Mouse (Mus musculus): Measurements from ENCODE around the gene Dapk1. TPM values are rescaled to one million over a fixed set of nuclear protein-coding genes. Genes with fewer than 3 reads are reported as not detected.

The Dapk1 gene
- polyA plus RNA-seq, 1 experiment from 2014 or later: 34.5 TPM

DNA sequence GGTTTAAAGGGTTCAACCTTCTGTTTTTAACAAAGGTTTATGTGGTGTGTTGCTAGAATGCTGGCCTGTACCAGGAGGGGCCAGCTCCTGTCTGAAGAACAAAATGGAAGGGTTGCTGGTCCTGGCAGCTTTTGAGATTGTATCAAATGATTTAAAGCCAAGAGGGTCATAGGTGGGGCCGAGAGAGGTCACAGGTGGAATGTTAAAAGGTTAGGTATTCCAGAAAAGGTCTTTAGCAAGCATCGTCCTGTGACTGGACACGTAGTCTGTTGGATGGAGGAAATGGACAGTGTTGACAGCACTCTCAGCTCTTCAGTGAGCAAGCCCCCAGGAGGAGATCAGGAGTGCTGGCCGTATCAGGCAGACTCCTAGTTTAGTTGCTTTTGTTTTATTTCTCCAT lies 73.7 kb downstream of the Dapk1 start:
- WGBS: 72% methylated on average over 4 of the region's 4 CpGs
- no peak overlapping the region for H3K27ac ChIP-seq (ENCODE audit: low read depth, low read length)
- H3K27me3 ChIP-seq (ENCODE audit: control insufficient read depth, insufficient read depth, low read length): no peaks in the 10 kb centered on the region
- ATAC-seq (ENCODE audit: low read depth): no peak
- H3K4me3 ChIP-seq (ENCODE audit: low read depth, low read length): no peak overlapping the region
- no peak overlapping the region for H3K9ac ChIP-seq (replicated peaks; ENCODE audit: low read depth, low read length)
- H3K36me3 ChIP-seq (ENCODE audit: control insufficient read depth, insufficient read depth, low read length): no peaks in the 10 kb centered on the region
- H3K4me2 ChIP-seq (ENCODE audit: low read depth, low read length): no peak overlapping the region
- no peaks in the 10 kb centered on the region for H3K9me3 ChIP-seq (ENCODE audit: control insufficient read depth, low read length)
- peaks cover 8% of the 10 kb centered on the region; the same call in 1 of the 2 replicates for H3K4me1 ChIP-seq (ENCODE audit: control insufficient read depth, insufficient read depth, low read length)

GRCm38 (mm10) chr13:60678912-60679311 lies 77.2 kb downstream of the Dapk1 start:
- H3K4me3 ChIP-seq (ENCODE audit: low read depth, low read length): no peak overlapping the region
- no peak overlapping the region for H3K27ac ChIP-seq (ENCODE audit: low read depth, low read length)
- H3K4me2 ChIP-seq (ENCODE audit: low read depth, low read length): no peak overlapping the region
- no peaks in the 10 kb centered on the region for H3K36me3 ChIP-seq (ENCODE audit: control insufficient read depth, insufficient read depth, low read length)
- ATAC-seq (ENCODE audit: low read depth): no peak
- H3K27me3 ChIP-seq (ENCODE audit: control insufficient read depth, insufficient read depth, low read length): no peaks in the 10 kb centered on the region
- H3K4me1 ChIP-seq (ENCODE audit: control insufficient read depth, insufficient read depth, low read length): peaks cover 11% of the 10 kb centered on the region; the same call in 1 of the 2 replicates
- H3K9ac ChIP-seq (replicated peaks; ENCODE audit: low read depth, low read length): no peak overlapping the region
- 52% methylated on average over 6 of the region's 6 CpGs for WGBS
- no peaks in the 10 kb centered on the region for H3K9me3 ChIP-seq (ENCODE audit: control insufficient read depth, low read length)

DNA sequence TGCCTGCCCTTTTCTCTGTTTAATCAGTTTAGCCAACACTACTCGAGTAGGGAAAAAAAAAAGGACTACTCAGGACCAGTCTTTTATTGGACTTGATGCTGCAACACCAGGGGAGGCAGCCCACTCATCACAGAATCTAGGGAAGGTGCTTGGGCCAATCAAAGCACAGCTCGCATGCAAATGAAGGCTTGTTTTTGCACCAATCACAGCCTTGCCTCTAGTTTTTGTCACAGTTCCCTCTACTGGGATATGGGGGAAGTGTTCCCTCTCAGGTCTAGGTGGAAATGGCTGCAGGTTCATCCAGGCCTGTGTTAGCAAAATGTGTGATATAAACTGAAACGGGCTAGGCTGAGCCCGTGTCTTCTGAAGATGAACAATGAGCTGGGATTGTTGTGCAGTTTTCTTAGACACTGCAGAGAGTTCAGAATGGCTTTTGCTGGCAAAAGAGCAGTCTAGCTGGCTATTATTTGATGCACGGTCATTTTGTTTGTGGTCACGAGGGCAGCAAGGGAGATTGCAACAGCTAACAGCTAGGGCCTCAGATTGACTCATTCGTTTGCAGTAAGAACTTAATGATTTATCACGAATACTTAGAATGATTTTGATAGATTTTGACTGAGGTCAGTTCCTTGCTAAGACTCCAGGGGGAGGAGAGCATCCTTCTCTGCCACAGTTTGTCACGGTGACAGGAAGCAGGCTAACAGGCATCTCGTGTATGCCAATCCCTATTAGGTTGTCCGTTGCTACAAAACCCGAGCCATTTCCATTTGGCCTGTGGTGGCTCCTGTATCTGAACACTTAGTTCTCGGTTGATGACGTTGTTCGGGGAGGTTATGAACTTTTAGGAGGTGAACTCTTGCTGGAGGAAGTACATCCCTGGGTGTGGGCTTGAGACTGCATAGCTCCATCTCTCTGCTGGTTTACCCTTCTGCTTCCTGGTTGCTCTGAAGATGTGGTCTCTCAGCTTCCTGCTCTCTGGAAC lies 81.3 kb downstream of the Dapk1 start:
- no peak for ATAC-seq (ENCODE audit: low read depth)
- no peaks in the 10 kb centered on the region for H3K27me3 ChIP-seq (ENCODE audit: control insufficient read depth, insufficient read depth, low read length)
- H3K27ac ChIP-seq (ENCODE audit: low read depth, low read length): no peak overlapping the region
- no peak overlapping the region for H3K4me2 ChIP-seq (ENCODE audit: low read depth, low read length)
- H3K4me1 ChIP-seq (ENCODE audit: control insufficient read depth, insufficient read depth, low read length): peaks cover 22% of the 10 kb centered on the region; the same call in 1 of the 2 replicates
- H3K4me3 ChIP-seq (ENCODE audit: low read depth, low read length): no peak overlapping the region
- no peak overlapping the region for H3K9ac ChIP-seq (replicated peaks; ENCODE audit: low read depth, low read length)
- WGBS: 86% methylated on average over 15 of the region's 15 CpGs
- H3K36me3 ChIP-seq (ENCODE audit: control insufficient read depth, insufficient read depth, low read length): no peaks in the 10 kb centered on the region
- H3K9me3 ChIP-seq (ENCODE audit: control insufficient read depth, low read length): no peaks in the 10 kb centered on the region

GRCm38 (mm10) chr13:60684050-60684760 lies 82.5 kb downstream of the Dapk1 start:
- Histone ChIP-seq H3K4me1 (ENCODE audit: control insufficient read depth, insufficient read depth, low read length) (peaks cover 20% of the 10 kb centered on the region; the same call in 1 of the 2 replicates), H3K9ac (replicated peaks; ENCODE audit: low read depth, low read length) (no peak overlapping the region), H3K36me3 (ENCODE audit: control insufficient read depth, insufficient read depth, low read length) (no peaks in the 10 kb centered on the region), H3K9me3 (ENCODE audit: control insufficient read depth, low read length) (no peaks in the 10 kb centered on the region), H3K4me3 (ENCODE audit: low read depth, low read length) (no peak overlapping the region), H3K4me2 (ENCODE audit: low read depth, low read length) (no peak overlapping the region), H3K27me3 (ENCODE audit: control insufficient read depth, insufficient read depth, low read length) (no peaks in the 10 kb centered on the region), H3K27ac (ENCODE audit: low read depth, low read length) (0 out of 2 replicates have a peak overlapping the region, but pooled peaks have one; percentile 34)
- ATAC-seq (ENCODE audit: low read depth): 0 out of 2 replicates have a peak, but pooled peaks have one; percentile 7
- WGBS: 58% methylated on average over 10 of the region's 10 CpGs

DNA sequence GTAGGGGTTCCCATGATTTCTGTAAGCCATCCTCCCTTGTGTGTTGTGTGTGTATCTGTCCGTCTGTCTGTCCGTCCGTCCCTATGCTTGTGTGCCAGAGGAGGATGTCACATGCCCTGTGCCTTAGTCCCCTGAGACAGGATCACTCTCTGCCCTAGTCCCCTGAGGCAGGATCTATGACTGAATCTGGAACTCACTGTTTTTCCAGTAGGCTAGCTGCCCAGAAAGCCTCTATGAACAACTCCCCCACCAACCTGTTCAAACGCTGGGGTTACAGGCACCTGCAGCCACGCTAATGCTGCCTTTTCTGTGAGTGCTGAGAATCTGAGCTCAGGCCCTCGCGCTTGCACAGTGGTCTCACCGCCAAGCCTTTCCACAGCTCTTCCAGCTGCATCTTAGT lies 83.1 kb downstream of the Dapk1 start:
- Histone ChIP-seq H3K4me3 (ENCODE audit: low read depth, low read length) (no peak overlapping the region), H3K27me3 (ENCODE audit: control insufficient read depth, insufficient read depth, low read length) (no peaks in the 10 kb centered on the region), H3K9me3 (ENCODE audit: control insufficient read depth, low read length) (no peaks in the 10 kb centered on the region), H3K4me2 (ENCODE audit: low read depth, low read length) (no peak overlapping the region), H3K27ac (ENCODE audit: low read depth, low read length) (peak overlapping the region; percentile 3; the same call in 1 of the 2 replicates), H3K36me3 (ENCODE audit: control insufficient read depth, insufficient read depth, low read length) (no peaks in the 10 kb centered on the region), H3K4me1 (ENCODE audit: control insufficient read depth, insufficient read depth, low read length) (peaks cover 20% of the 10 kb centered on the region; the same call in 1 of the 2 replicates), H3K9ac (replicated peaks; ENCODE audit: low read depth, low read length) (no peak overlapping the region)
- 81% methylated on average over 8 of the region's 8 CpGs for WGBS
- ATAC-seq (ENCODE audit: low read depth): no peak

DNA sequence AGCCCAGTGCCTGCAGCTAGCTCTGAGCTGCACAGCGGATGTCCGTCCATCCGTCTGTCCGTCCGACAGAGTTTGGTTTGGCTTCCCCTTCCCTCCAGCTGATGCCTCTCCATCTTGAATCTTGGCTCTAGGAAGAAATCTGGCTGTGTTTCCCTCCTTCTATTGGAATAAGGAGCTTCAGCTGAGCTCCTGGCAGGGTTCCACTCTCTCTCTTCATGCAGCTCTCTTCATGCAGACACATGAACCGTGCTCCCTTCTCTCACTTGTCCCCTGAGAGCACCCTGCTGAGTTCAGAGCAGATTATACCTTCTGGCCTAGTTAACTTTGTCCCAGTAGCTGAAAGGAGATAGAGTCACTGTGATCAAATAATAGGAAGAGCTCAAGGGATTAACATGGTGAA lies 83.5 kb downstream of the Dapk1 start:
- Histone ChIP-seq H3K27me3 (ENCODE audit: control insufficient read depth, insufficient read depth, low read length) (no peaks in the 10 kb centered on the region), H3K27ac (ENCODE audit: low read depth, low read length) (peak overlapping the region; percentile 3; the same call in 1 of the 2 replicates), H3K9me3 (ENCODE audit: control insufficient read depth, low read length) (no peaks in the 10 kb centered on the region), H3K9ac (replicated peaks; ENCODE audit: low read depth, low read length) (no peak overlapping the region), H3K36me3 (ENCODE audit: control insufficient read depth, insufficient read depth, low read length) (no peaks in the 10 kb centered on the region), H3K4me1 (ENCODE audit: control insufficient read depth, insufficient read depth, low read length) (peaks cover 20% of the 10 kb centered on the region; the same call in 1 of the 2 replicates), H3K4me3 (ENCODE audit: low read depth, low read length) (no peak overlapping the region), H3K4me2 (ENCODE audit: low read depth, low read length) (no peak overlapping the region)
- ATAC-seq (ENCODE audit: low read depth): no peak
- 70% methylated on average over 6 of the region's 6 CpGs for WGBS

DNA sequence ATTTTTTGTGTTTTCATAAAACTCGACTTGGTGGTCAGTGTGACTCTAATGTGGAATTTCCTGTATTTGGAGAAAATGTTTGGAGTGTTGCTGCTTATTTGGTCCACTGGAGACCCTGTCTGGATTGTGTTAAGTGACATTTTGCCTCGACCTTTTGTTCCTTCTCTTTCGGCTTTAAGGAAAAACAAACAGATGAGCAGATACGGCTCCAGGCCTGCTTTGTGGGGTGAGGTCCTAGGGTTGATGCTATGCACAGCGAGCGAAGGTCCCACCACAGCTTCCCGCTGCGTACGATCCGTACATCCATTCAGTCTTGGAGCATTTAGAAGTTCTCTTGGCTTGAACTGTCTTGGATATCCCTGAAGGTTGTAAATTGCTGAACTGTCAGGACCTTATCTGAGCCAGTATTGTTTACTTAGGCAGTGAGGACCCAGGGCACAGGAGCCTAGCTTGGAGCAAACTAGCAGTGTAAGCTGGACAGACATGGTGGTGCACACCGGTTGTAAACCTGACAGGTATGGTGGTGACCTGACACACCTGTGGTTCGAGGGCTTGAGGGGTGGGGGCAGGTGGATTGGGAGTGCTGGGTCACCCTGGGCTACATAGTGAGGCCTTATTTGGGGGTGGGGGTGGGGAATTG lies 84.4 kb downstream of the Dapk1 start:
- no peak for ATAC-seq (ENCODE audit: low read depth)
- Histone ChIP-seq H3K36me3 (ENCODE audit: control insufficient read depth, insufficient read depth, low read length) (no peaks in the 10 kb centered on the region), H3K27ac (ENCODE audit: low read depth, low read length) (no peak overlapping the region), H3K9ac (replicated peaks; ENCODE audit: low read depth, low read length) (no peak overlapping the region), H3K4me3 (ENCODE audit: low read depth, low read length) (no peak overlapping the region), H3K9me3 (ENCODE audit: control insufficient read depth, low read length) (no peaks in the 10 kb centered on the region), H3K27me3 (ENCODE audit: control insufficient read depth, insufficient read depth, low read length) (no peaks in the 10 kb centered on the region), H3K4me1 (ENCODE audit: control insufficient read depth, insufficient read depth, low read length) (peaks cover 20% of the 10 kb centered on the region; the same call in 1 of the 2 replicates), H3K4me2 (ENCODE audit: low read depth, low read length) (no peak overlapping the region)
- WGBS: 70% methylated on average over 12 of the region's 12 CpGs

GRCm38 (mm10) chr13:60686967-60687366 lies 85.2 kb downstream of the Dapk1 start:
- ATAC-seq (ENCODE audit: low read depth): no peak
- H3K27me3 ChIP-seq (ENCODE audit: control insufficient read depth, insufficient read depth, low read length): no peaks in the 10 kb centered on the region
- no peaks in the 10 kb centered on the region for H3K36me3 ChIP-seq (ENCODE audit: control insufficient read depth, insufficient read depth, low read length)
- no peak overlapping the region for H3K27ac ChIP-seq (ENCODE audit: low read depth, low read length)
- H3K4me1 ChIP-seq (ENCODE audit: control insufficient read depth, insufficient read depth, low read length): peaks cover 20% of the 10 kb centered on the region; the same call in 1 of the 2 replicates
- WGBS: 74% methylated on average over 12 of the region's 12 CpGs
- H3K4me2 ChIP-seq (ENCODE audit: low read depth, low read length): no peak overlapping the region
- H3K9me3 ChIP-seq (ENCODE audit: control insufficient read depth, low read length): no peaks in the 10 kb centered on the region
- H3K4me3 ChIP-seq (ENCODE audit: low read depth, low read length): no peak overlapping the region
- H3K9ac ChIP-seq (replicated peaks; ENCODE audit: low read depth, low read length): no peak overlapping the region

Data from neural tube, embryonic 14.5 days (tissue).